Comparison of ENCODE assay signal across 9 mouse cellular contexts in the genomic region with DNA sequence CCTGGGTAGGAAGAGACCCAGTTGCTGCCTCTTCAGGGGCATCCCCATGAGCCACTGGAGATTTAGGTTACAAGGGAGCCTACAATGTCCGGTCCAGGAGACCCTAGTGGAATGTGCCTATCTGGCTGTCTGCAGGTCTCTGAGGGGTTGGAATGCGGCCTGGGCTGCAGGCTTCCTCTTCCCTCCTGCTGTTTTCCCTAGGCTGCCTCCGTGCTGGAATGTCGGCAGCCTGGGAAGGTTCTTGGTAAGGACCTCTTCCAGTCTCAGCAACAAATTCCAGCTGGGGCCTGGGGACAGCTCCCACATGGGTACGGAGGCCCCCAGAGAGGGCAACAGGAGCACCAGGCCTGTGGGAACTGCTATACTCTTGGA. TPM values are rescaled to one million over a fixed set of nuclear protein-coding genes. Genes with fewer than 3 reads are reported as not detected.
DNase-seq lines count a peak whose midpoint lies in the region; ATAC-seq and TF ChIP-seq lines count a peak whose summit lies in the region.
"Had no signal": no experiment of that assay in that cellular context is flagged by ENCODE, and none has a peak within 500 bp of the region (broad histone marks: within the 10 kb centered on the region; RNA-seq: fewer than 3 reads in every experiment).

No protein-coding gene starts in this region.

- peaks cover 9% of the 10 kb centered on the region for H3K36me3 ChIP-seq in forebrain, embryonic 10.5 days (replicated peaks)
- H3K36me3 ChIP-seq in forebrain, embryonic 16.5 days (ENCODE audit: control insufficient read depth, insufficient read depth) = no peaks in the 10 kb centered on the region
- H3K36me3 ChIP-seq in ES-Bruce4 (ENCODE audit: control insufficient read depth, insufficient read depth, low read length, poor library complexity, severe bottlenecking) = no peaks in the 10 kb centered on the region
- 0 out of 2 replicates have a peak, but pooled peaks cover 2% of the 10 kb centered on the region for H3K36me3 ChIP-seq in forebrain, embryonic 15.5 days
- H3K36me3 ChIP-seq in limb, embryonic 12.5 days = no peaks in the 10 kb centered on the region
- H3K36me3 ChIP-seq: neural tube, embryonic 12.5 days had no signal

- DNase-seq in forebrain, embryonic 10.5 days (ENCODE audit: extremely low spot score, low spot score) = no peak
- no peak for DNase-seq in B cell, adult 2 months
- no peak for DNase-seq in MN1 (ENCODE audit: low spot score)
- DNase-seq in thymus, postnatal 10 days (ENCODE audit: low spot score in 2 of 2) = no peak

- no peaks in the 10 kb centered on the region for H3K27me3 ChIP-seq in forebrain, embryonic 10.5 days (ENCODE audit: poor library complexity, severe bottlenecking)
- H3K27me3 ChIP-seq in forebrain, embryonic 16.5 days (replicated peaks; ENCODE audit: control insufficient read depth, insufficient read depth, low read length) = no peaks in the 10 kb centered on the region
- H3K27me3 ChIP-seq in ES-Bruce4 (ENCODE audit: control insufficient read depth, insufficient read depth, low read length, poor library complexity, severe bottlenecking) = no peaks in the 10 kb centered on the region
- no peaks in the 10 kb centered on the region for H3K27me3 ChIP-seq in forebrain, embryonic 15.5 days
- H3K27me3 ChIP-seq in limb, embryonic 12.5 days = no peaks in the 10 kb centered on the region
- H3K27me3 ChIP-seq: neural tube, embryonic 12.5 days had no signal

- no peaks in the 10 kb centered on the region for H3K9me3 ChIP-seq in forebrain, embryonic 10.5 days
- H3K9me3 ChIP-seq in forebrain, embryonic 16.5 days (ENCODE audit: control insufficient read depth, low read length) = no peaks in the 10 kb centered on the region
- H3K9me3 ChIP-seq in ES-Bruce4 (replicated peaks; ENCODE audit: control insufficient read depth, insufficient read depth, low read length, poor library complexity, severe bottlenecking) = no peaks in the 10 kb centered on the region
- no peaks in the 10 kb centered on the region for H3K9me3 ChIP-seq in forebrain, embryonic 15.5 days
- no peaks in the 10 kb centered on the region for H3K9me3 ChIP-seq in limb, embryonic 12.5 days
- H3K9me3 ChIP-seq: neural tube, embryonic 12.5 days had no signal

- peak; percentile 65; the same call in 1 of the 2 replicates for TF ChIP-seq EP300 in ES-Bruce4 (IDR thresholded peaks at IDR 0.05; ENCODE audit: insufficient read depth, low read depth, low read length)

- H3K4me2 ChIP-seq in forebrain, embryonic 16.5 days (ENCODE audit: low read length) = no peak overlapping the region
- no peak overlapping the region for H3K4me2 ChIP-seq in forebrain, embryonic 15.5 days (replicated peaks)
- H3K4me2 ChIP-seq in limb, embryonic 12.5 days = no peak overlapping the region
- H3K4me2 ChIP-seq: neural tube, embryonic 12.5 days had no signal

- TF ChIP-seq CTCF in ES-Bruce4 (IDR thresholded peaks at IDR 0.05; ENCODE audit: low read depth, low read length) = no peak

- WGBS in forebrain, embryonic 10.5 days = 21% methylated on average over 5 of the region's 5 CpGs
- WGBS in forebrain, embryonic 16.5 days = 35% methylated on average over 5 of the region's 5 CpGs
- WGBS in forebrain, embryonic 15.5 days = 23% methylated on average over 5 of the region's 5 CpGs
- 18% methylated on average over 5 of the region's 5 CpGs for WGBS in limb, embryonic 12.5 days

- no peak overlapping the region for H3K9ac ChIP-seq in forebrain, embryonic 16.5 days (replicated peaks; ENCODE audit: low read depth, low read length)
- H3K9ac ChIP-seq in ES-Bruce4 (ENCODE audit: low read depth, poor library complexity, severe bottlenecking) = no peak overlapping the region
- H3K9ac ChIP-seq in forebrain, embryonic 15.5 days (replicated peaks) = no peak overlapping the region
- no peak overlapping the region for H3K9ac ChIP-seq in limb, embryonic 12.5 days (replicated peaks)
- H3K9ac ChIP-seq: neural tube, embryonic 12.5 days had no signal

- no peak overlapping the region for H3K4me3 ChIP-seq in forebrain, embryonic 10.5 days
- no peak overlapping the region for H3K4me3 ChIP-seq in forebrain, embryonic 16.5 days (replicated peaks; ENCODE audit: low read length)
- no peak overlapping the region for H3K4me3 ChIP-seq in ES-Bruce4 (ENCODE audit: low read depth, low read length)
- no peak overlapping the region for H3K4me3 ChIP-seq in forebrain, embryonic 15.5 days
- no peak overlapping the region for H3K4me3 ChIP-seq in limb, embryonic 12.5 days (replicated peaks)
- H3K4me3 ChIP-seq: neural tube, embryonic 12.5 days had no signal

- peaks cover 41% of the 10 kb centered on the region for H3K4me1 ChIP-seq in forebrain, embryonic 10.5 days
- H3K4me1 ChIP-seq in forebrain, embryonic 16.5 days (replicated peaks; ENCODE audit: control insufficient read depth, insufficient read depth, low read length) = peaks cover 42% of the 10 kb centered on the region
- peaks cover 23% of the 10 kb centered on the region for H3K4me1 ChIP-seq in ES-Bruce4 (ENCODE audit: control insufficient read depth, insufficient read depth, low read length)
- peaks cover 49% of the 10 kb centered on the region for H3K4me1 ChIP-seq in forebrain, embryonic 15.5 days
- peaks cover 40% of the 10 kb centered on the region for H3K4me1 ChIP-seq in limb, embryonic 12.5 days (replicated peaks)

- ATAC-seq in forebrain, embryonic 16.5 days = no peak
- no peak for ATAC-seq in forebrain, embryonic 15.5 days (replicated peaks)
- ATAC-seq in limb, embryonic 12.5 days (ENCODE audit: insufficient number of reproducible peaks, insufficient read depth, low FRiP score, low TSS enrichment, low read depth) = no peak

- TF ChIP-seq POLR2A in ES-Bruce4 (IDR thresholded peaks at IDR 0.05; ENCODE audit: insufficient read depth, low read length) = no peak

- H3K27ac ChIP-seq in forebrain, embryonic 10.5 days = peak overlapping the region; percentile 75
- H3K27ac ChIP-seq in forebrain, embryonic 16.5 days (ENCODE audit: low read length) = no peak overlapping the region
- H3K27ac ChIP-seq in ES-Bruce4 (ENCODE audit: insufficient read depth, low read length) = peak overlapping the region; percentile 83
- H3K27ac ChIP-seq in forebrain, embryonic 15.5 days (replicated peaks) = peak overlapping the region; percentile 46
- peak overlapping the region; percentile 78 for H3K27ac ChIP-seq in limb, embryonic 12.5 days
- H3K27ac ChIP-seq: neural tube, embryonic 12.5 days had no signal

RNA-seq across cellular contexts. Expression of gene Gm10277, which starts 2.2 kb away (rescaled TPM):
- 0.92 and 1.2 TPM in 2 replicates for polyA plus RNA-seq in forebrain, embryonic 10.5 days (2016; fragmentation: Nextera tagmentation; extraction: Ambion mirVana)
- polyA plus RNA-seq in forebrain, embryonic 16.5 days (2015; fragmentation: Nextera tagmentation; extraction: Ambion mirVana) = 0.99 and 3.3 TPM in 2 replicates
- polyA plus RNA-seq in ES-Bruce4 (2011; ENCODE audit: insufficient read depth, insufficient read length, low read depth, missing spikeins) = not detected in 2 replicates
- 2.4 and 2.5 TPM in 2 replicates for polyA plus RNA-seq in forebrain, embryonic 15.5 days (2015; fragmentation: Nextera tagmentation; extraction: Ambion mirVana)
- polyA plus RNA-seq in limb, embryonic 12.5 days (2016; fragmentation: Nextera tagmentation; extraction: Ambion mirVana) = 1.9 and 2.6 TPM in 2 replicates

RNA-seq across cellular contexts. Expression of gene Myo18a, which starts 22.3 kb away (rescaled TPM):
- polyA plus RNA-seq in forebrain, embryonic 10.5 days (2016; fragmentation: Nextera tagmentation; extraction: Ambion mirVana) = 25.9 and 26.4 TPM in 2 replicates
- 54.8 and 59.8 TPM in 2 replicates for polyA plus RNA-seq in forebrain, embryonic 16.5 days (2015; fragmentation: Nextera tagmentation; extraction: Ambion mirVana)
- polyA plus RNA-seq in ES-Bruce4 (2011; ENCODE audit: insufficient read depth, insufficient read length, low read depth, missing spikeins) = 59.6 and 62.7 TPM in 2 replicates
- 45.5 and 52.5 TPM in 2 replicates for polyA plus RNA-seq in forebrain, embryonic 15.5 days (2015; fragmentation: Nextera tagmentation; extraction: Ambion mirVana)
- 31.5 and 36.4 TPM in 2 replicates for polyA plus RNA-seq in limb, embryonic 12.5 days (2016; fragmentation: Nextera tagmentation; extraction: Ambion mirVana)
